Mouse (Mus musculus) stomach, embryonic 16.5 days (tissue): Measurements from ENCODE around the gene Dock4. TPM values are rescaled to one million over a fixed set of nuclear protein-coding genes. Genes with fewer than 3 reads are reported as not detected.

ENCODE experiments used
- ATAC-seq: fragments of 200-750 bp; cut with Nextera tagmentation; 2 replicates; pipeline ENCODE4 v1.8.0; 2017; ENCODE audit warnings: moderate number of reproducible peaks, moderate TSS enrichment; ENCODE audit not compliant: insufficient read depth, low FRiP score
- H3K27ac ChIP-seq: fragments of 300-500 bp; sonication (generic); 2 replicates; pipeline ENCODE4 v1.5.1; 2014; ENCODE audit warnings: low read length
- H3K27me3 ChIP-seq: fragments of 300-500 bp; sonication (generic); 2 replicates; pipeline ENCODE4 v1.6.1; 2014; ENCODE audit warnings: low read length, control low read depth, mixed read lengths; ENCODE audit not compliant: control insufficient read depth, insufficient read depth
- H3K36me3 ChIP-seq: fragments of 300-500 bp; sonication (generic); 2 replicates; pipeline ENCODE4 v1.6.1; 2014; ENCODE audit warnings: low read length; ENCODE audit not compliant: control insufficient read depth, insufficient read depth
- H3K4me1 ChIP-seq: fragments of 300-500 bp; sonication (generic); 2 replicates; pipeline ENCODE4 v1.6.1; 2014; ENCODE audit warnings: low read length, control low read depth, mixed read lengths; ENCODE audit not compliant: control insufficient read depth, insufficient read depth
- H3K4me2 ChIP-seq: fragments of 300-500 bp; sonication (generic); 2 replicates; pipeline ENCODE4 v1.6.1; 2014; ENCODE audit warnings: low read depth, low read length, mixed read lengths
- H3K4me3 ChIP-seq: fragments of 300-500 bp; sonication (generic); replicated peaks from 2 replicates; pipeline ENCODE4 v1.5.1; 2014; ENCODE audit warnings: mild to moderate bottlenecking, low read length
- H3K9ac ChIP-seq: fragments of 300-500 bp; sonication (generic); 2 replicates; pipeline ENCODE4 v1.6.1; 2014; ENCODE audit warnings: low read length
- H3K9me3 ChIP-seq: fragments of 300-500 bp; sonication (generic); replicated peaks from 2 replicates; pipeline ENCODE4 v1.6.1; 2016; ENCODE audit warnings: low read length, control low read depth; ENCODE audit not compliant: control insufficient read depth
- WGBS: fragments of 180-500 bp; shearing (Covaris S2); extraction: QIAGEN DNeasy Blood & Tissue Kit; methylation state at CpG from one replicate; pipeline ENCODE4 v1.1.7; 2014; 5-methylcytosine and 5-hydroxymethylcytosine counted together
- polyA plus RNA-seq: library from polyadenylated mRNA; unstranded; fragments of >200 nt; fragmentation: Nextera tagmentation; extraction: Ambion mirVana; gene quantifications from 2 replicates; pipeline ENCODE4 v1.2.1, GENCODE M21; 2015

Dock4 gene
- polyA plus RNA-seq, 1 experiment from 2014 or later = 8.7 TPM

DNA sequence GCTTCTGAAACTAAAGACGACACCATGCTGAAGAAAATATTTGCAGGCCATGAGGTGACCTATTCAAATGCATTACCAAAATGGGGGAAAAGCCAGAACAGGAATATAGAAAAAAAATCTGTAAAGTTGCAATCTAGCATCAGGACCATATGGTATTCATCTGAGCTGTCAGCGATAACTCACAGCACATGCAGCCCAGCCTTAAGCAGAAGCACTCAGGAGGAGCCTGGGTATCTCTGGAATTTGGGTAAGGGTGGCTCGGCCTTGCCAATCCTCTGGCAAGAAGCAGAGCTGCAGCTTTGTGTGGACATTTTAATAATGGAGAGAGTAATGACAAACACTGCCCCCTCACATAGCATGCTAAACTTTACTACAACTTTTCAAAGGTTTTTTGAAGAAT lies 15.8 kb upstream of the Dock4 start:
- H3K4me3 ChIP-seq = no peak overlapping the region
- H3K4me2 ChIP-seq = no peak overlapping the region
- no peak overlapping the region for H3K9ac ChIP-seq
- H3K36me3 ChIP-seq = peaks cover 2% of the 10 kb centered on the region; the same call in 1 of the 2 replicates
- H3K27ac ChIP-seq = no peak overlapping the region
- ATAC-seq = no peak
- WGBS = 41% methylated on average over 3 of the region's 3 CpGs
- no peaks in the 10 kb centered on the region for H3K9me3 ChIP-seq
- no peaks in the 10 kb centered on the region for H3K27me3 ChIP-seq
- 0 out of 2 replicates have a peak, but pooled peaks cover 5% of the 10 kb centered on the region for H3K4me1 ChIP-seq

DNA sequence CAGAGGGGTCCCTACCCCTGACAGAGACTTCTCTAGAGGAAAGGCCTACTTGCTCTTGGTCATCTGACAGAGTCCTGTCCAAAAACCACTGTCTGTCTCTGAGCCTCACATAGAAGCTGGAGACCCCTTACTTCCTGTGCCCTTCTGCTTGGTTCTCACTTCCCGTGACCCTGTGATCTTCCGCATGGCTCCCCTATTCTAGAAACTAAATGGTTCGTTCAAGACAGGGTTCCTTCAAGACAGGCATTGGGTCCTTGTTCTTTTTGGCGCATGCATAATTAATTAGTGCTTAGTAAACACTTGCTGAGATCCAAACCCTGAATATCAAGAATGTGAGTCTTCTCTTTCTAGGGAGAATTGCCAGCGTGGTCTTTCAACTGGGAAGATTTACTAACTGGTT lies 14.7 kb upstream of the Dock4 start:
- Histone ChIP-seq H3K4me3 (no peak overlapping the region), H3K36me3 (no peaks in the 10 kb centered on the region), H3K4me1 (0 out of 2 replicates have a peak, but pooled peaks cover 5% of the 10 kb centered on the region), H3K9ac (no peak overlapping the region), H3K9me3 (no peaks in the 10 kb centered on the region), H3K27me3 (no peaks in the 10 kb centered on the region), H3K27ac (no peak overlapping the region), H3K4me2 (no peak overlapping the region)
- WGBS = 77% methylated on average over 5 of the region's 5 CpGs
- no peak for ATAC-seq

DNA sequence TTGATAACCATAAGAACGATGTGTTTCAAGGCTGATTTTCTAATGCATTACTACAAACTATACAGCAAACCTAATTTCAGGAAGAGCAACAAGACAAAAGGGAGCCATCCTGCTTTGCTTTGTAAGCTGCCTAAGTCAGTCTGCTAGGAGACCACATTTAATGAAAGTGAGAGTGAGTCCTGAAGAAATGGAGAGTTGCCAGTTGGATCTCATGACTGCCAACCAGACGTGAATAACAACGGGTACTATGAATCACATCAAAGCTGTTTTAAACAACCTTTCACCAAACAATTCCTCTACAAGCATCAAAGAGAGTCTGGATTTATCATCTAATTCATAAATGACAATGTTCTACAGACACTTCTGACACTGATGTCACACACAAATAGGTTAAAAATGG lies 11.7 kb upstream of the Dock4 start:
- no peak overlapping the region for H3K9ac ChIP-seq
- H3K36me3 ChIP-seq = no peaks in the 10 kb centered on the region
- H3K27ac ChIP-seq = no peak overlapping the region
- 41% methylated on average over 3 of the region's 3 CpGs for WGBS
- no peak overlapping the region for H3K4me2 ChIP-seq
- H3K4me1 ChIP-seq = 0 out of 2 replicates have a peak, but pooled peaks cover 5% of the 10 kb centered on the region
- no peaks in the 10 kb centered on the region for H3K9me3 ChIP-seq
- ATAC-seq = no peak
- H3K4me3 ChIP-seq = no peak overlapping the region
- H3K27me3 ChIP-seq = no peaks in the 10 kb centered on the region

GRCm38 (mm10) chr12:40438049-40438448 lies 7.7 kb upstream of the Dock4 start:
- Histone ChIP-seq H3K4me2 (no peak overlapping the region), H3K9ac (no peak overlapping the region), H3K27ac (no peak overlapping the region), H3K4me1 (peaks cover 4% of the 10 kb centered on the region; the same call in 1 of the 2 replicates), H3K9me3 (no peaks in the 10 kb centered on the region), H3K4me3 (no peak overlapping the region), H3K27me3 (no peaks in the 10 kb centered on the region), H3K36me3 (no peaks in the 10 kb centered on the region)
- ATAC-seq = no peak
- 41% methylated on average over 2 of the region's 2 CpGs for WGBS

DNA sequence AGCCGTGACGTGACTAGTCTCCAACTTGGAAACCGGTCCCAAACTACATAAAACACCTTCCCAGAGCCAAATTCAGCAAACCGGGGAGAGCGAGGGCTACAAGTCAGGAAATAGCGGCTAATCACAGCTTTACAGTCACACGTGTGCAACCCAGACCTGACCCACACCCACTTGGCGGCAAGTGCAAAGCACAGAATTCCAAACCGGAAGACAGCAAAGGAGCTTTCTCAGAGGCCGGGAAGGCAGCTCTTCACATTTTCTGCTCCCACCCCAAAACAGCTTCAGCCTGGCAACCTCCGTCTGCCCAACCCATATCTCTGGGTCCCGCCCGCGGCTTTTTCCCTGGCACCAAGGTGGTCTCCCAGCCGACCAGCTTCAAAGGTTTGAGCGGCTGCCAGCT lies 546 bp upstream of the Dock4 start:
- WGBS = under 1% methylated on average over 16 of the region's 16 CpGs
- Histone ChIP-seq H3K4me2 (peak overlapping the region; percentile 94), H3K4me1 (peaks cover 15% of the 10 kb centered on the region), H3K27ac (no peak overlapping the region), H3K36me3 (no peaks in the 10 kb centered on the region), H3K9ac (peak overlapping the region; percentile 86), H3K4me3 (peak overlapping the region; percentile 94), H3K27me3 (no peaks in the 10 kb centered on the region), H3K9me3 (no peaks in the 10 kb centered on the region)
- peak; percentile 15 for ATAC-seq

- no peak for ATAC-seq
- no peaks in the 10 kb centered on the region for H3K9me3 ChIP-seq
- H3K4me2 ChIP-seq = peak overlapping the region; percentile 84
- peak overlapping the region; percentile 60 for H3K27ac ChIP-seq
- under 1% methylated on average over 44 of the region's 44 CpGs for WGBS
- peak overlapping the region; percentile 94 for H3K4me3 ChIP-seq
- peaks cover 14% of the 10 kb centered on the region for H3K4me1 ChIP-seq
- no peaks in the 10 kb centered on the region for H3K36me3 ChIP-seq
- H3K27me3 ChIP-seq = no peaks in the 10 kb centered on the region
- H3K9ac ChIP-seq = peak overlapping the region; percentile 87
These were observed 964 bp downstream of the Dock4 start for GRCm38 (mm10) chr12:40446450-40447381.

GRCm38 (mm10) chr12:40447561-40448355 lies 2.0 kb downstream of the Dock4 start:
- peak overlapping the region; percentile 94 for H3K4me3 ChIP-seq
- peak overlapping the region; percentile 84 for H3K4me2 ChIP-seq
- peaks cover 11% of the 10 kb centered on the region for H3K4me1 ChIP-seq
- H3K36me3 ChIP-seq = no peaks in the 10 kb centered on the region
- H3K9me3 ChIP-seq = no peaks in the 10 kb centered on the region
- no peak overlapping the region for H3K9ac ChIP-seq
- no peak for ATAC-seq
- WGBS = 25% methylated on average over 10 of the region's 10 CpGs
- H3K27ac ChIP-seq = no peak overlapping the region
- no peaks in the 10 kb centered on the region for H3K27me3 ChIP-seq

GRCm38 (mm10) chr12:40449119-40449795 lies 3.5 kb downstream of the Dock4 start:
- no peak overlapping the region for H3K4me3 ChIP-seq
- no peaks in the 10 kb centered on the region for H3K27me3 ChIP-seq
- no peak overlapping the region for H3K4me2 ChIP-seq
- no peaks in the 10 kb centered on the region for H3K9me3 ChIP-seq
- H3K27ac ChIP-seq = no peak overlapping the region
- no peaks in the 10 kb centered on the region for H3K36me3 ChIP-seq
- H3K9ac ChIP-seq = no peak overlapping the region
- 53% methylated on average over 9 of the region's 9 CpGs for WGBS
- ATAC-seq = no peak
- peaks cover 11% of the 10 kb centered on the region for H3K4me1 ChIP-seq
